Mouse (Mus musculus) small intestine, adult 2 months (tissue): Measurements from ENCODE around the gene Dnaic1.

Experiments
- CTCF ChIP-seq: fragments of 200-500 bp; IDR thresholded peaks from 2 replicates; pipeline ENCODE4 v1.5.1; 2012; ENCODE audit warnings: low read depth, mild to moderate bottlenecking, control low read depth, inconsistent platforms, low read length, moderate library complexity, mixed read lengths; ENCODE audit not compliant: insufficient replicate concordance, insufficient read length; ENCODE audit errors: extremely low read depth
- POLR2A ChIP-seq: fragments of 200-500 bp; IDR thresholded peaks from 2 replicates; pipeline ENCODE4 v1.6.1; 2012; ENCODE audit warnings: low read depth, mild to moderate bottlenecking, control low read depth, inconsistent platforms, low read length, moderate library complexity

DNA sequence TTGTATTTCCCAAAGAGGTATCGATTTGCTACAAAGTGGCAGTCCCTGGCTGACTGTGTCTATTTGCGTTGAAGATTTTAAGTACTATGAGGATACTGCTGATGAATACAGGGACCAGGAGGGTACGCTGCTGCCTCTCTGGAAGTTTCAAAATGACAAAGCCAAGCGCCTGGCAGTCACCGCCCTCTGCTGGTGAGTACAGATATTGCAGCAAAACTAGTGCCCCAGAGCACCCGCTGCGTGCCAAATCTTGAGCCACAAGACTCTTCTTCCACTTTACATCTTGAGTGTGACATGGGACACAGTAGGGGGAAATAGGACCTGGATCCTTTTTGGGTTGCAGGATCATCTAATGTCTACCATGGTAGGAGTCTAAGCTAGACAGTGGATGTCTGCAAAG is 44.6 kb downstream of the Dnaic1 start:
- TF ChIP-seq CTCF (peak; percentile 95), POLR2A (no peak)
